Mouse (Mus musculus) lung, embryonic 16.5 days (tissue): Measurements from ENCODE around the gene Cadm3. TPM values are rescaled to one million over a fixed set of nuclear protein-coding genes. Genes with fewer than 3 reads are reported as not detected.

Experiments
- ATAC-seq: fragments of 200-750 bp; cut with Nextera tagmentation; 2 replicates; pipeline ENCODE4 v1.8.0; 2017; ENCODE audit warnings: low read depth, mild to moderate bottlenecking, moderate library complexity
- H3K27ac ChIP-seq: fragments of 300-500 bp; sonication (generic); 2 replicates; pipeline ENCODE4 v1.5.1; 2014; ENCODE audit warnings: mild to moderate bottlenecking, control low read depth, low read length
- H3K27me3 ChIP-seq: fragments of 300-500 bp; sonication (generic); 2 replicates; pipeline ENCODE4 v1.6.1; 2014; ENCODE audit warnings: low read depth, low read length, mixed read lengths; ENCODE audit not compliant: control insufficient read depth, insufficient read depth
- H3K36me3 ChIP-seq: fragments of 300-500 bp; sonication (generic); 2 replicates; pipeline ENCODE4 v1.6.1; 2014; ENCODE audit warnings: low read length; ENCODE audit not compliant: control insufficient read depth, insufficient read depth
- H3K4me1 ChIP-seq: fragments of 300-500 bp; sonication (generic); replicated peaks from 2 replicates; pipeline ENCODE4 v1.6.1; 2014; ENCODE audit warnings: low read length, mixed read lengths; ENCODE audit not compliant: control insufficient read depth, insufficient read depth
- H3K4me2 ChIP-seq: fragments of 300-500 bp; sonication (generic); 2 replicates; pipeline ENCODE4 v1.6.1; 2014; ENCODE audit warnings: low read depth, low read length, control low read depth
- H3K4me3 ChIP-seq: fragments of 300-500 bp; sonication (generic); 2 replicates; pipeline ENCODE4 v1.5.1; 2014; ENCODE audit warnings: mild to moderate bottlenecking, low read length, control low read depth
- H3K9ac ChIP-seq: fragments of 300-500 bp; sonication (generic); 2 replicates; pipeline ENCODE4 v1.6.1; 2014; ENCODE audit warnings: low read length, control low read depth
- H3K9me3 ChIP-seq: fragments of 300-500 bp; sonication (generic); 2 replicates; pipeline ENCODE4 v1.6.1; 2016; ENCODE audit warnings: low read length; ENCODE audit not compliant: control insufficient read depth
- WGBS: fragments of 180-500 bp; shearing (Covaris S2); extraction: QIAGEN DNeasy Blood & Tissue Kit; methylation state at CpG from one replicate; pipeline ENCODE4 v1.1.7; 2014; 5-methylcytosine and 5-hydroxymethylcytosine counted together
- polyA plus RNA-seq: library from polyadenylated mRNA; unstranded; fragments of >200 nt; fragmentation: Nextera tagmentation; extraction: Ambion mirVana; gene quantifications from 2 replicates; pipeline ENCODE4 v1.2.1, GENCODE M21; 2015

Gene Cadm3
- 0.87 and 0.94 TPM in 2 replicates for polyA plus RNA-seq

DNA sequence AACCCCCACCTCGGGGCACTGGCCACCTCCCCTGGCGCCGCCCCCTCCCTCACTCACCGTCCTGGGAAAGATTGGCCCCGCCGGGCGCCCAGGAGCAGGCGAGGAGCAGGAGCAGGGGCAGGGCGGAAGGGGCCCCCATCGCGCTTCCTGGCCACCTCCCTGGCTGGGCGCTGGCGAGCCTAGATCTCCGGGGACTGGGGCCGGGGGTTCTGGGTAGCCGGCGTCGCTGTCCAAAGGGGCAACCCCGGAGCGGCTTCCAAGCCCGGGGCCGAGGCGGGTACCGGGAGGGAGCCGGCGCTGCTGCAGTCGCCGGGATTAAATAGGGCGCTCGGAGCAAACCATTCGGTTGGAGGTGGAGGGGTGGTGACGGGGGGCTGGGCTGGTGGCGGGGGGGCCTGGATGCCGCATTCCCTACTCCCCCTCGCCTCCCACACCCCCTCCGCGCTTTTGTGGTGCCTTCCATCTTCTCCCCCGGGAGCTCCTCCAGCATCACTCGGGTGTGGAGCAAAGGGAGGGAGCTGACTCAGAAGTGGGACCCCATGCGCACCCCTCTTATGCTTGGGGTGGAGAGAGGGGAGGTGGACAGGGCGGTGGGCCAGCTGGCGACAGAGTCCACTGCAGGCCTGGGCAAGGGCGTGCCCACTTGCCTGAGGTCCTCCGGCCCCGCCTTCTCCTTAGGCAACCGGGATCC is at the start of gene Cadm3:
TSS of gene Cadm3 (minus strand) at position 340 of the 691 bp plus-strand sequence.
- Histone ChIP-seq H3K36me3 (no peaks in the 10 kb centered on the region), H3K27ac (no peak within 1 kb of the TSS), H3K4me3 (peak within 1 kb of the TSS; percentile 50), H3K9ac (peak within 1 kb of the TSS; percentile 45), H3K4me1 (peaks cover 8% of the 10 kb centered on the region), H3K9me3 (no peaks in the 10 kb centered on the region), H3K27me3 (peaks cover 26% of the 10 kb centered on the region), H3K4me2 (peak within 1 kb of the TSS; percentile 78)
- ATAC-seq = peak; percentile 67
- WGBS = under 1% methylated on average over 36 of the region's 46 CpGs

DNA sequence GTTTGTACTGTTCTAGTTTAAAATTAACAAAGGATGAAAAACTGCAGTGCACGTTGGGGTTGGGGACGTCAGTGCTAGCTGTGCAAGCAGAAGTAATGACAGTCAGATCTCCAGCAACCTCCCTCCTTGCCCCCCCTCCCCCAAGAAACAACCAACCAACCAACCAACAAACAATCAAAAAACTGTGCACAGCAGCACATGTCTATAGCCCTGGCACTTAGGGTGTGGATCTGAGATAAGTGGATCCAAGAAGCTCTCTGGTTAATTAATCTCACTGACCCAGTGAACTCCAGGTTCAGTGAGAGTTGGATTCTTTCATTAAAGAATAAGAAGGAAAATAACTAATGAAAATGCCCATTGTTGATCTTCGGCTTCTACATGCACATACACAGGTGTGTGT is 47.1 kb upstream of the Cadm3 start:
- no peak for ATAC-seq
- H3K36me3 ChIP-seq = no peaks in the 10 kb centered on the region
- no peak overlapping the region for H3K9ac ChIP-seq
- 69% methylated on average over 3 of the region's 3 CpGs for WGBS
- H3K27ac ChIP-seq = no peak overlapping the region
- H3K4me2 ChIP-seq = no peak overlapping the region
- no peaks in the 10 kb centered on the region for H3K27me3 ChIP-seq
- no peaks in the 10 kb centered on the region for H3K4me1 ChIP-seq
- no peak overlapping the region for H3K4me3 ChIP-seq
- no peaks in the 10 kb centered on the region for H3K9me3 ChIP-seq

DNA sequence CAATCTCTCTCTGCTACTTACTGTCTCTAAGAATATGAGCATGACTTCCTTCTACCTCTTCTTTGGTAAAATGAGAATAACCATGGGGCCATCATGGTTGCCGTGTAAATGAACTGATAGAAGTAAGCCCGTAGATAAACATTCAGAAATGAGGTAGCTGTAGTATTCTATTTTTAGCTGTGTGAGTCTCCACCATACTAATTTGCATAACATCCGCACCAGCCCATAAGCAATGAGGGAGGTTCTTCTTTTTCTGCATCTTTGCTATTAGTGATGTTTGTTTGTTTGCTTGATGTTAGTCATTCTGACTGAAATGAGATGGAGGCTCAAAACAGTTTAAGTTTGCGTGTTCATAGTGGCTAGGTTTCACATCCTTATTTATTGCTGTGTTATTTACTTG is 44.4 kb upstream of the Cadm3 start:
- Histone ChIP-seq H3K36me3 (no peaks in the 10 kb centered on the region), H3K9ac (no peak overlapping the region), H3K27ac (no peak overlapping the region), H3K9me3 (no peaks in the 10 kb centered on the region), H3K4me2 (no peak overlapping the region), H3K4me3 (no peak overlapping the region), H3K4me1 (no peaks in the 10 kb centered on the region), H3K27me3 (no peaks in the 10 kb centered on the region)
- ATAC-seq = no peak
- 78% methylated on average over 4 of the region's 4 CpGs for WGBS

DNA sequence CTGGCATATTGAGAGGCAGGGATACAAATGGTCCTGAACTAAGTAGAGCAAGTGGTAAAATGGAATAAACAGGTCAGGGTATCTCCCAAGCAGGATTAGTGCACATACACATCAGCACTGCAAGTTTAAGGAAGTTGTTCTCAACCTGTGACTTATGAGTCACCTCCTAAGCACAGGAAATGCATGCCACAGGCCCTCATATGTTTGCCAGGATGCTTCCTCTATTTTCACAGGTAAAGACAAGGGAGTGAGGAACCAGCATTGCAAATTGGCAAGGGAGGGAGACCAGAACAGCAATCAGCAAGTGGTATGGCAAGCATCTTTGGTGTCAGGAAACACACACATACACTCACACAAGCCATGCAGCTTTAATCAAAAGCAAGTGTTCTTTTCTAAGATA is 41.6 kb upstream of the Cadm3 start:
- no peak for ATAC-seq
- no peaks in the 10 kb centered on the region for H3K27me3 ChIP-seq
- no peaks in the 10 kb centered on the region for H3K4me1 ChIP-seq
- H3K9me3 ChIP-seq = no peaks in the 10 kb centered on the region
- no peak overlapping the region for H3K4me3 ChIP-seq
- H3K27ac ChIP-seq = no peak overlapping the region
- no peak overlapping the region for H3K4me2 ChIP-seq
- no peaks in the 10 kb centered on the region for H3K36me3 ChIP-seq
- no peak overlapping the region for H3K9ac ChIP-seq

DNA sequence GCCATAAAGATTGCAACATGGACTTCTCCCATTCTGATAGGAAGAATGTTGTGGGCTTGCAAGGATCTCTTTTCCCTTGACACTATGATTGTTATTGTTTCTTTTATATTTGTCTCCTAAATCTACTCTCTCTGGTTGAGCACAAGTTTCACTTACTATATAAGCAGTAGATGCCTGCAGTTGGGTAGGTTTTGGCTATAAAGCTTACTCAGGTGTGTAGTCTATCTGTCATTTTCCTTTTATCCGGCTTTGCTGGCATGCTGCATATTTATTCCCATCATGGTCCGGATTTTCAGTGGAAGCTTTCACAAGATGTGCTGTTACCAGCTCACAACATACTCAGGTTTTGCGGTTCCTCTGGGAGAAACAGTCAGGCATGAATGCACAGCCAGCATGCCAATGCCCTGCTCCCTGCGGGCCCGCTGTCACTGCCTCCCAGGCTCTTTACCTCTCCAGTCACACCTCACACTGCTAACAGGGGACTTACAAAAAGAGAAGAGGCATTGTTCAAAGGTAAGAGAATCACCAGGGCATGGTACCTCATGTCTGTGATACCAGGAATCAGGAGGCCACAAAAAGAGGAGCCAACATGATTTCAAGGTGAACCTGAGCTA is 37.3 kb upstream of the Cadm3 start:
- H3K36me3 ChIP-seq = no peaks in the 10 kb centered on the region
- no peaks in the 10 kb centered on the region for H3K9me3 ChIP-seq
- no peaks in the 10 kb centered on the region for H3K4me1 ChIP-seq
- no peak overlapping the region for H3K9ac ChIP-seq
- no peak overlapping the region for H3K4me2 ChIP-seq
- no peaks in the 10 kb centered on the region for H3K27me3 ChIP-seq
- no peak overlapping the region for H3K27ac ChIP-seq
- no peak overlapping the region for H3K4me3 ChIP-seq
- WGBS = 84% methylated on average over 5 of the region's 5 CpGs
- no peak for ATAC-seq

DNA sequence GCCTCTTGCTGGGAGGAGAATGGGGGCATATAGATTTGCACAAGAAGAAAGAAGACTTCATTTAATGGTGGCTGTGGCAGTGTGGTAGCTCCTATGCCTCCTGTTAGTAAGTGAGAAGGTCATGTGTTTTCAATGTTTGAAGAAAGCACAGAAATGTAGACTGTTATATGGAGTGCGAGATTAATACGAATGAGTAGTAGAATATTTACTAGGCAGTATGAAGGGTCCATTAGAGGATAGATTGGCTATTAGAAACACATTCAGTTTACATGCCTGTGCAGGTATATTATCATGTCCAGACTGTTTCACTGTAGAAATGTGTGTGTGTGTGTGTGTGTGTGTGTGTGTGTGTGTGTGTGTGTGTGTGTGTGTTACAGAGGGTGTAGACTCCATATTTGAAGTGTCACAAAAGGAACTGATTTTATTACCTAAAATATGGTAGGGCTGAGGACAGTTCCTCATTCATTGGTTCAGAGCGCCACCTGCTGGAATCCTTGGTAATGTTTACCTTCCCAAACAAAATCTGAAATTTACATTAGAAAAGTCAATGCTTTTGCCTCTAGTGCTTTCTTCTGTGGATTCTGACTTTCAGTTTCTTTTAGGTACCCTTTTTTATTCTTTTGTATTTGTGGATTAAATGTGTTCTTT is 31.0 kb upstream of the Cadm3 start:
- H3K4me3 ChIP-seq = no peak overlapping the region
- H3K36me3 ChIP-seq = no peaks in the 10 kb centered on the region
- no peaks in the 10 kb centered on the region for H3K4me1 ChIP-seq
- ATAC-seq = no peak; the same call in 1 of the 2 replicates
- H3K27me3 ChIP-seq = no peaks in the 10 kb centered on the region
- no peak overlapping the region for H3K4me2 ChIP-seq
- WGBS = 22% methylated on average over 3 of the region's 3 CpGs
- H3K27ac ChIP-seq = no peak overlapping the region
- H3K9me3 ChIP-seq = no peaks in the 10 kb centered on the region
- no peak overlapping the region for H3K9ac ChIP-seq

DNA sequence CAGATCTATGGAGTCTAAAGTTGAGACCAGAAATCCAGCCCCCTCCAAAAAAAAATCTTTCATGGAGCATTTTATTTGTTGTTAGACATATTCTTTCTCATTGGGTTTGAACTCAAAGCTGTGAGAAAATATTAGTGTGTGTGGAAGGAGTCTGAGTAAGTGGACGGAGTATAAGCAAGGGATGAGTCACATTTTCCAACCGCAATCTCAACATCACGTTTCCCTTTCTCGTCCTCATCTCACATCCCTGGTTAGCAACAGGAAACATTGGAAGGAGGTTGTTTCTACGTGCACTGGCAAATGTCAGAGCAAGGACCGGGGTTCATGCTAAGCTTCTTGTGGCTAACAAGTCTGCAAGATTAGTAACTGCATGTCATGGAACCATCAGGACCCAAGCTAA is 24.3 kb upstream of the Cadm3 start:
- no peak overlapping the region for H3K9ac ChIP-seq
- no peaks in the 10 kb centered on the region for H3K27me3 ChIP-seq
- H3K27ac ChIP-seq = no peak overlapping the region
- H3K36me3 ChIP-seq = no peaks in the 10 kb centered on the region
- ATAC-seq = no peak
- no peak overlapping the region for H3K4me3 ChIP-seq
- no peak overlapping the region for H3K4me2 ChIP-seq
- WGBS = 78% methylated on average over 6 of the region's 6 CpGs
- no peaks in the 10 kb centered on the region for H3K9me3 ChIP-seq
- no peaks in the 10 kb centered on the region for H3K4me1 ChIP-seq

DNA sequence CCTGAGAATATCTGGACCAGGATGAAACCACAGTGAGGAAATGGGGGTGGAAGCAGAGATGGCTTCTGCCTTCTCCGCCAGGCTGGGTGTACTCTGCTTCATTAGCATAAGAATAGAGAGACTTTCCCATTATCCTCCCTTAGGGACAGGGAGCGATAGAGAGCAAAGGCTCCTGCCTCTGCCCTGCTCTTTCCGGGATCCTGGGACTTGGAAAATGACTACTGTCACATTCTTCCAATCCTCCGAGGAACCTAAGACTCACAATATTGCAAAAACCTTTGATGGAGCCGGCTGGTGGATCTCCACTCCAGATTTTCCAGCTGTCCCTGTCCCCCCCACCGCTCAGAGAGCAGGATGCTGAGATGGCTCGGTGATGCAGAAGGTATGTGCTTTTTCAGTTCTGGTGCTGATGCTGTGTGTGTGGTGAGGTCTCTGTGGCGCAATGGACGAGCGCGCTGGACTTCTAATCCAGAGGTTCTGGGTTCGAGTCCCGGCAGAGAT is 22.5 kb upstream of the Cadm3 start:
- Histone ChIP-seq H3K4me1 (no peaks in the 10 kb centered on the region), H3K27me3 (no peaks in the 10 kb centered on the region), H3K4me3 (no peak overlapping the region), H3K9me3 (no peaks in the 10 kb centered on the region), H3K36me3 (no peaks in the 10 kb centered on the region), H3K9ac (no peak overlapping the region), H3K27ac (no peak overlapping the region), H3K4me2 (no peak overlapping the region)
- no peak for ATAC-seq
- WGBS = 11% methylated on average over 13 of the region's 13 CpGs

DNA sequence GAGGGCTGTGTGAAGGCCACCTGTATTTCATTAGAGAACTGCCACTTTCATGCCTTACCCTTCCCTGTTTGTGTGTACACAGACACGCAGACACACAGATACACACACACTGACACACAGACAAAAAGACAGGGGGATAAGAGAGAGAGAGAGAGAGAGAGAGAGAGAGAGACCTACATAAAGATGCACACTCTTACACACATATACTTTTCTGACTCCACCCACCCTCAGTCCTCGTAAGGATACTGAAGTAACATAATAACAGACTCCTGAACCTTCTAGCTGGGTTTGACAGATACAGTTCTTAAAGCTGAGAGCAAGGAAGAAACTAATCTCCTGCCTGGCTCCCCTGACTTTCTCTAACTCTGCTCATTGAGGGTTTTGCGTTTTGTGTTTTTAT is 21.9 kb upstream of the Cadm3 start:
- H3K27ac ChIP-seq = no peak overlapping the region
- no peaks in the 10 kb centered on the region for H3K9me3 ChIP-seq
- ATAC-seq = no peak
- WGBS = 22% methylated on average over 3 of the region's 3 CpGs
- no peaks in the 10 kb centered on the region for H3K4me1 ChIP-seq
- no peak overlapping the region for H3K4me3 ChIP-seq
- no peak overlapping the region for H3K9ac ChIP-seq
- H3K27me3 ChIP-seq = no peaks in the 10 kb centered on the region
- no peak overlapping the region for H3K4me2 ChIP-seq
- no peaks in the 10 kb centered on the region for H3K36me3 ChIP-seq
